Mouse (Mus musculus): ENCODE measurements at regions not wholly inside any gene's neighbourhood (a gene's known extent, or its start where the extent isn't known, plus 50 kb on each side); places are given as distances from the start of the nearest gene placed in this dataset.

DNA sequence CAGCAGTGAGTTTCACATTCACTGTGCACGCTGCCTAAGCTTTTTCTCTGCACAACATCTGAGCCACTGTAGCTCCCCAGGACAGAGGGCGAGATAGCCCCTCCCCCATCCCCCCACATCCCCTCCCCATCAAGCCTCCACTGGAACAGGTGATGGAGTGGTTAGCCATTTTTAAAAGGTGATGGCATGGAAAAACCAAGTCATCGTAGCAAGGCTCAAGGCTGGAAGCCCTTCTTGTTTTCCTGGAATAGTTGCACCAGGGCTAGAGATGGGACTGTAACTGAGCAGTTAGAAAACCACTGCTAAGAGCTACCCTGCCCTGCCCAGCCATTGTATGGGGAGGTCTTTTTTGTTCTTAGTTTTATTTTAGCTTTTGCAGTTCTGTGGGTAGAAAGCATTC lies 209.1 kb upstream of the Rreb1 start:
- no peak for DNase-seq (ENCODE audit: low read depth, low spot score)

DNA sequence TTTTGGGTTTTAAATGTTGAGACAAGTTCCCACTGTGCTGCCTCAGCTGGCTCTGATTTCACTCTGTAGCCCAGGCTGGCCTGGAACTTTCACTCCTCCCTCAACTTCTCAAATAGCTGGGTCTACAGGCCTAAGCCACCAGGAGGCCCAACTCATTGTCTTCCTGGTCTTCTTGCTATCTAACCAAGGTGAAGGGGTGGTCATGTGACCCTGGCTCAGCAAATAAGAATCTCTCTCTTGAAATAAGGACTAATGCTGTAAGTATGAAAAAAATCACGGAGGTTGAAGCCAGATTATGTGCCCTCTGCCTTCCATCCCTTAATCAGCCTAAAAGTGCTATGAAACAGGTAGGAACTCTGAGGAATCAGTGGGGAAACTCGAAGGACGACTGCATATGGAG lies 208.7 kb upstream of the Rreb1 start:
- DNase-seq (ENCODE audit: low read depth, low spot score) = no peak

DNA sequence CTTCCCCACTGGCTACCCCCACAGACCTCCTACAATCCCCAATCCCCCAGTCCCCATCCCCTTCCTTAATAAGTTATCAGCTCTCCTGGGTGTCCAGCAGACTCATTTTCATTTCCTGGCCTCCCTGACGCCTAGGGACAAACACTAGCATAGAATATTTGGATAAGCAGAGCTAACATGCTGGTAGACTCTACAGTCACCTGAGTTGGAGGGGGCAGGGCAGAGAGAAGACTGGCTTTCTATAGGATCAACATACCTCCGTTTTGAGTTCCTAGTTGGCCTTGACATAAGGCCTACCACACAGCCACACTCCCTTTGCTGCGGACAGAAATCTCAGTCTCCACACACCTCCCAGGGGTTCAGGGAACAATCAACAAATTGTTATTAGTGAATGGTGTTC lies 205.2 kb upstream of the Rreb1 start:
- no peak for DNase-seq (ENCODE audit: low read depth, low spot score)

DNA sequence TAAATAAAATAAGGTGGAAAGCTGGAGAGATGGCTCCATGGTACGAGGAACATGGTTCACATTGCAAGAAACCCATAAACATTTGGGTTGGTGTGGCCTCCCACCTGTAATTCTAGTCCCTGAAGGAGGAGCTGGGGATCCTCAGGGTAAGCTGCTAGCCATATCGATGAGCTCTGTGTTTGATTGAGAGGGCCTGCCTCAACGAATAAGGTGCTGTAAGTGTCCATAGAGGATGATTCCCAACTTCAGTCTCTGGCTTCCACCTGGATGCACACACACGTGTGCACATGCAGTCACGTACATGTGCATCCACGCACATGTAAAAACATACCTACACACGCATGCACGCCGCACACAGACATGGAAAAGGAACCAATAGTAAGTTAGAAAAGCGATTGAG lies 199.0 kb upstream of the Rreb1 start:
- DNase-seq (ENCODE audit: low read depth, low spot score) = no peak

DNA sequence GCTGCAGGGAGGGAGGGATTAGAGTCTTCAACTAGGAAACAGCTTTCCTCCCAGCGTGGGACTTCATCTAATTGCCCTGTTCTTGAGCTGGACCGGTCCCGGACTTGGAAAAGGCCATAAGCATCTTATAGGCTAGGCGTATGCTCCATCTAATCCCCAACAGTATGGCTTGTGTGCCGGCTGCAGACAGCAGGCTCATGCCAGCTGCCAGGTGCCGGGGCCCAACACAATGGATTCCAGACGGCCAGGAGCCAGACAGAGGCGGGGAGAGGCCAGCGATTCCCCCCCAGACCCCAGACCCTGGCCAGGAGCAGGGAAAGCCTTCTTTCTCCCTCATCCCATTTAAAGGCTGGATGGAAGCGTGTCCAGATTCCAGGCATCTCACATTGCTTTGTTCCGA lies 198.4 kb upstream of the Rreb1 start:
- no peak for DNase-seq (ENCODE audit: low read depth, low spot score)

DNA sequence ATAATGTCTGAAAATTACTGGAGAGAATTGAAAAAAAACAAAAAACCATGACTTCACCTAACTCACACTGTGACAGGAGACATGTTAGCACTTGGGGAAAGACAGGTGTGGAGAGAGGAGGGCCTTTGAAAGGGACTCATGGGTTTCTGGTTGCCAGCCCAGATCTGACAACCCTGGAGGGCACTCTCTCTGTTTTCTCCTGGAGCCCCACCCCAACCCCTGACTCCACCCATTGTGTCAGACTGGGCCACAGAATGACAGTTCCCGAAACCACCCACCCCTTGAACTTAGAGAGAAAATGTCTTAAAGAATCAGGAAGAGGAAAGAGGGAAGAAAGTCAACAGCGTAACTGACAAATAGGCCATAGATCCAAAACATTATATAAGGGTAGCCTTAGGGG lies 197.4 kb upstream of the Rreb1 start:
- DNase-seq (ENCODE audit: low read depth, low spot score) = no peak

DNA sequence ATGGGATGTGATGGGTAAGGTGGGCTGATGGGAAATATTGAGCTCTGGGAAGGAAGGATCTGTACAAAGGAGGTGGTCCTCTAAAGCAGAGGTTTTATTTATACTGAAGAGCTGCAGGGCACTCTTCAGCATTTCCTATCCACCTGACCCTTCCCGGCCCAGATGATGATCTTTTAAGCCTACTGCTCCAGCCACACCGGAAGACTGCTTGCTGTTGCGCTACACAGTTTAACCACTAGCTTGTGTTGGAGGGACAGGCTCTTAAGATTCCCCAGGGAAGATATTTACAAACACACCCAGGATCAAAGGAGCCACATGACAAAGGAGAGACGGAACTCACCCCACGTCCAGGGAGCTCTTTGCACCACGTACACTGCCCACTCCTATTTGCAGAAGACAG lies 196.8 kb upstream of the Rreb1 start:
- DNase-seq (ENCODE audit: low read depth, low spot score) = no peak

DNA sequence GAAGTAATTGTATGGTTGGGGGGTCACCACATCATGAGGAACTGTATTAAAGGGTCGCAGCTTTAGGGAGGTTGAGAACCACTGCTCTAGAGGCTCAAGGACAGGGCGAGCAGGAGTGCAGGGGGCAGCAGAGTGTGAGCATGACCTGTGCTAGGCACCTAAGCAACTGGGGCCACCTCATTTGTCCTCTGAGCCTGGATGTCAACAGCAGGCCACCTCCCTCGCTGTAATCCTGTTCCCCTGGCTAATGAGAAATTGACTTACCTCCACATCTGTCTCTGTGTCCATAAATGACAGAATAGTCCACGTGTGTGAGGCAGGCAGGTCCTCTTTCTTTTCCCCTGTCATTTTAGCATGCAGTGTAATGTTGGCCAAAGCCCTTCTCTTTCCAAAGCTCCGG lies 192.7 kb upstream of the Rreb1 start:
- DNase-seq (ENCODE audit: low read depth, low spot score) = no peak

DNA sequence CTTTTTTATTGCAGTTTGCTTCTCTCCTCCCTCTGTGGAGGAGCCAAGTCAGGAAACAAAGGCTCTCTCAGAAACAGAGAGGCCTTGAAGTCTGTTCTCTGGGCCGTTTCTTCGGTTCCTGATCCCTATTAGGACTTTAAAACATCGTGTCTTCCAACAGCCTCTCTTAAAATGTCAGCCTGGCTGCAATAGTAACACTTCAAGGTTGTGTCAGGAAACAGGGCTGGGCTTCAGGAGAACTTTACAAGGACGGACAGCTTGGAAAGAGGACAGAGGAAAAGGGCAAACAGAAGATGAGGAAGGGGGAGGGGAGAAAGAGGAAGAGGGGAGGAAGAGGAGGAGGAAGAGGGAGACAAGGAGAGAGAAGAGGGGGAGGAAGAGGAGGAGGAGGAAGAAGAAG lies 191.7 kb upstream of the Rreb1 start:
- no peak for DNase-seq (ENCODE audit: low read depth, low spot score)

DNA sequence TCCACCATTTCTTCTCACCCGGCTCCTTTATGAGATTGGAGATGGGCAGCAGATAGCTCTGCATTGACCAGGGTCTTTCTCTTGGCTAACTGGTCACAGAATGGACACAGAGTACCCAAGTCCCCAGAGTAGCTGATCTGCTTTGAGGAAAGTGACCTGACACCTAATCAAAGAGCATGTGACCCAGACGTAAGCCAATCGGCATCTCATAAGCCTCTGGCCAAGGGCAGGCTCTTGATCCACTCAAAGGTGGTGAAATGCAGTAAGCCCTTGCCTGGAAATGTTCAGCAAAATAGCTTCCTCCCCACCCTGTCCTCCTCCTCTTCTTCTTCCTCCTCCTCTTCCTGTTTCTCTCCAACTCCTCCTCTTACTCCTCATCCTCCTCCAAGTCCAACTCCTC lies 190.3 kb upstream of the Rreb1 start:
- DNase-seq (ENCODE audit: low read depth, low spot score) = no peak

DNA sequence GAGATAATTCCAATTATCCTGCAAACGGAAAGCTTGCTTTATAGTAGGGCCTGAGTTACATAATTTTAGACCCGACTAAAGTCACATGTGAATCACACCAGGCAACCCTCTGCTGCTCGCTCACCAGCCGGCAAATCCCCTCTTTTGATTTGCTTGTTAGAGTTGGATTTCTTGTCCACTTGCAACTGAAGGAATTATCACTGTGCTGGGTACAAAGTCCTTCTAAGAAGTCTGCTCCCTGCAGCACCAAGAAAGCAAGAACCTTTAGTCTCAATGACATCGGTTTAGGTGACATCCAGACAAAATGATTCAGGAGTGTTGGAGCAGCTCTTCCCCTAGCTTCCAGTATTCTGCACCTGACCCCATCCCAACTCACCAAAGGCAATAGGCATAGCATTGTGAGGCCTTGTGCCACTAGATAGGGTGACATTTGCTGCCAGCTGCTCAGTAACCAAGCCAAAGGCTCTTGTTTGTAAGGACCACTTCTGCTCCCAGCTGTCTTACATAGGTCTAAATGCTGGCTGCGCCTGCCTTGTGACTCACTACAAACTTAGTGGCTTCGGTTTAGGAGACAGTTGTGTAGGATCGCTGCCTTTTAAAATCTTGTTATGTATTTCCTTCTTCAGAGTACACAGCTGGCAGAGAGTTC lies 189.5 kb upstream of the Rreb1 start:
- DNase-seq (ENCODE audit: low read depth, low spot score) = no peak

DNA sequence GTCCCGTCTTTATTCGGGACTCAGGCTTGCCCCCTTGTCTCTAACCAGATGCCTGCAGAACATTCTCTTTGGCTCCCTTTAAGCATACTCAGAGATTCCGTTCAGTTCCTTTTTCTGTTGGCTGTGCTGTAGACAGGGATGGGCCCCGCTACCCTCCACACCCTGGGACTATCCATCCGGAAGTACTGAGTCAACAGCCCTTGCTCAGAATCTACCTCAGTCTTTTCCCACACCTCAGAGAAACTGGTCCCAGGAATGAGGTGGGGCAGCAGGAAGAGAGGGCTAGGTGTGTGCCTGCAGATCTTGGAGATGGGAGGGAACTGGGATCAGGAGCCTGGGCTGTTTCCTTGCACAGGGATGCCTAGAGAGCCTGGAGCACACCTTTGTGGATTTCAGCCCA lies 186.1 kb upstream of the Rreb1 start:
- no peak for DNase-seq (ENCODE audit: low read depth, low spot score)

DNA sequence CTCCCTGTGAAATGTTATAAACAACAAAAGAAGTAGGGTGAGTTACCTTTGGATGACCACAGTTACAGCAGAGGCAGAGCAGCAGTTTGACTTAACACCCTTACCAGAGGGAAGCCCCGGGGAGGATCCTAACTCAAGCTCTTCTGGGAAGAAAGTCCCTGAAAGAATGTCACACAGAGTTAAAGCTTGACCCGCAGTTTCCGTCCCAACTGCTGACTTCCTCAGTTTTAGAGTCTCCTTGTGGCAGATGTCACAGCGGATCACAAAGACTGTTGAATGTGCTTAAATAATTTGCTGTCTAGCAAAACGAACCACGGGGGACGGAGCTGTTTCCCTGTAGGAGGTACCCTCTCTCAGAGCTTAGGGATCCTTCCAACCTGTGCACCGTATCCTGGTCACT lies 183.0 kb upstream of the Rreb1 start:
- no peak for DNase-seq (ENCODE audit: low read depth, low spot score)

DNA sequence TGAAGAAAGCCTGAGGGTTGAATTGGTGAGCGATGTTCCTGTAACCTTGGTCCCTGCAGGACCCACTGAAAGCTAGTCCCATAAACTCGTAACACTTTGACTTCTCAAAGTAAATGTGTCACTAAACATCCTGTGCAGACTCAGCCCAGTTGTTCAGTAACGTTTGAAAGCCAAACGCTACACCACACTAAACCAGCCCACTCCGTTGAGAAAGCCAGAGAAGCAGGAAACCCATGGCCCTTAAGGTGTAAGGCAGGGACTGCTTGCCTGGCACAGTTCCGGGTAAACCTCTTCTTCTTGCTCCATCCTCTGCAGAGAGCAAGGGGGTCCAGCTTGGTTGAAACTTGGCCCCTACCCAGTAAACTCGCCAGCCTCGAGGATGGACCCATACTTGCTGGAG lies 180.6 kb upstream of the Rreb1 start:
- no peak for DNase-seq (ENCODE audit: low read depth, low spot score)

DNA sequence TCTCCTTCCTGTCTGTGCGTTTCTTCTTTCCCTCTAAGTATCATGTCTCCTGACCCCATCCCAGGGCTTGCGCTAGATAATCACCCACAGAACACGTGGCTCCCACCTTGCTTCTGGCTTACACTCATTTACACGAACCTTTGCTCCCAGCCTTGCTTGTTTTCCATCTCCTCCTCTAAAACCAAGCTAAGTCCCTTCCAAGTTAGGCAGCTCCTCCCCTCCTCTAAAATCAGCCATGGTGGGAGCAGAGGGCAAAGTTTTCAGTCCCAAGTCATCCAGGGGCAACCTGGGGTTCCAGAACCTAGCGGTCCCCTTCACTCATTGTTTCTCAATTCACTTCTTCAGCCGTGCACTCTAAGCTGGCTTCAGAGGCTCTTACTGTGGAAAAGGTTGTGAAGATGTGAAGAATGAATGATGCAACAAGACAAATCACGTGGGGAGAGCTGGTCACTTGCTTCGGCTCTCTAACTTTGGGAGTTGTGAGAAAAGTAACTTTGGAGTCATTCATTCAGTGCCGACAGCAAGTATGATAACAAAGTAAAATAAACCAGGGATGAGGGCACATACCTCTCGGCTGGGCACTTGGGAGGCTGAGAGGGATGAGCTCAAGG lies 179.9 kb upstream of the Rreb1 start:
- no peak for DNase-seq (ENCODE audit: low read depth, low spot score)

DNA sequence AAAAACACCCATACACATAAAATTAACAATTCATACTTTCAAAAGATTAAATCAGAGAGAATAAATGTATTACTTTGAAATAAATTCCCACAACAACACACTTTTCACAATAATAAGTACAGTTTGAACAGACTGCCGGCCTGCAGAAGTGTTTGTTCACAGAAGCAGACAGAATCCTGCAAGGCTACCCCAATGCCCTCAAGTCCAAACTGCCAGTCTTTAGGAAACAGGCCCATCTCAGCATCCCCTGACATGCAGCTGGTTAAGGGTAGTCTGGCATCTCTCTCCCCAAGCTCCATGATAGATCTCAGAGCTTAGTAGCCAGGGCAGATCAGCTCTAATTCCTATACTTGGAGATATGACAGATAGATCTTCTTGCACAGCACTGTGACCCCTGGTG lies 178.5 kb upstream of the Rreb1 start:
- DNase-seq (ENCODE audit: low read depth, low spot score) = no peak

DNA sequence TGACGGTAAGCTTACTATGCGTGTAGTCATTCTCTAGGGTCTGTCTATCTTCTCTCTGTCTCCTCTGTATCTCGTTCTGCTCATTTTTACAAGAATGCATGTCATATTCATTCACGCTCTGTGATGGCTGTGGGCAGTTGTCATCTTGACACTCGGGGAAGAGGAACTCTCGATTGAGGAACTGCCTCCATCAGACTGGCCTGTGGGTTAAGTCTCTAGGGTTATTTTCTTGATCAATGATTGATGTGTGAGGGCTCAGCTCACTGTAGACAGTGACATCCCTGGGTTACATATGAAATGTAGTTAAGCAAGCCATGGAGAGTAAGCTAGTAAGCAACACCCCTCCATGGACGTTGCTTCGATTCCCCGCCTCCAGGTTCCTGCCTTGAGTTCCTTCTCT lies 178.0 kb upstream of the Rreb1 start:
- no peak for DNase-seq (ENCODE audit: low read depth, low spot score)

DNA sequence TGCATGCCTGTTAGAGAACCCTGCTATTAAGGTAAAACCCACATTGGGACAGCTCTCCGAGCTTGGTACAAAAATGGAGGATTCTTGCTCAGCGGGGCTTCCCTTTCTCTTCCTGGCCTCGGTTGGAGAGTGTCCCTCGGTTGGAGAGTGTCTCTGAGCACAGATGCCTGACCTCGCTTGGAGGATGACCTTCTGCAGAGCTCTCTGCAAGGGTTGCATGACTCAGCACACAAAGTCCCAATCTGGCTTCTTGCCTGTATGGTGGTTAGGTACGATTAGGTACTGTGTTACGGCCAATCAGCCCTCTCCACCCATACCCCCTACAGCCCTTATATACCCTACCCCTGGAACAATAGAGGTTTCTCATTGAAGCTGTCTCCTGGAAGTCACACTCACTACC lies 177.1 kb upstream of the Rreb1 start:
- DNase-seq (ENCODE audit: low read depth, low spot score) = no peak

DNA sequence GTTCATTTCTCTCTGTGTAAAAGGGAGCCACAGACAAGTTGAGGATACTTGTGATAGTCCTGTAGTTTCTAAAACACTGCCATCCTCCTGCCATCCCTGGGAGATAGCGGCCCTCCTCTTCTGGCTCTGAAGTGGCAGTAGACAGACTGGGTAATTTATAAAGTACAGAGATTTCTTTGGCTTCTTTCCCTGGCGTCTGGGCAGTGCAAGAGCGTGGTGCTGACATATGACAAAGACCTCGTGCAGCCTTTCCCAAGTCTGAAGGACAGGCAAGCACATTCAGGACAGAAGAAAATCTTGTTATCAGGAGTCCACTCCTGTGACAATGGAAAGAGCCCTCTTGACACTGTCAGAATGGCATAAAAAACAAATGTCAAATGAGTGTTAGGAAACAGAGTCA lies 175.9 kb upstream of the Rreb1 start:
- no peak for DNase-seq (ENCODE audit: low read depth, low spot score)

DNA sequence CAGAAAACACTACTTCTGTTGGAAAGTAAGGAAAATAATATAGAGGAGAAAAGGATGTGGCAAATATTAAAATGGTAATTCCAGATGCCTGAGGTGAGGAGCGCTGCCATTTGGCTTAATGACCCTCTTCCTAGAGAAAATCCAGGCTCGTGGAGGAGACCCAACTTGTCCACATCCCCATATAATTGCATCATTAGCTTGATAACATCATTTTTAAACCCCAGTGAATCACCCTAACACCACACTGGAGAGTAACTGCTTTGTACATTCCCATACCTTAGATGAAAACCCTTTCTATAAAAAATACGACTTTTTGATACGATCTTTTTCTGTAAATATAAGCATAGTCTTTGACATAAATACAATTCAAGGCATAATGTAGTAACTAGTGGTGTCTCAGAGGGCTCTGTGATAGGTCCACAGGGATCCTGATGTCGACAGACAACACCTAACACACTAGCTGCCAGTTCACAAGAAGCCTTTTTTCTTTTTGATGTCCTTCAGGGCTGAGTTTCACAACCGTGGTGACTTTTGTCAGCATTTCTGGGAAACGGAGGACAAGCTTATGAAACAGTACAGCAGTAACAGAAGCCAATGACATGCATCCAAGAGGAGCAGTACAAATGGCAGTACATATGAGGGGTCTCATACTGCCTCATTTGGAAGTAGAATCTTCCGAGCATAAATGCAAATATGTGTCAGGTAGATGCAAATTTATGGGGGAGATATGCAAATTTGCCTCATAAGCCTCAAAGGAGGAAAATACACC lies 174.8 kb upstream of the Rreb1 start:
- DNase-seq (ENCODE audit: low read depth, low spot score) = no peak

DNA sequence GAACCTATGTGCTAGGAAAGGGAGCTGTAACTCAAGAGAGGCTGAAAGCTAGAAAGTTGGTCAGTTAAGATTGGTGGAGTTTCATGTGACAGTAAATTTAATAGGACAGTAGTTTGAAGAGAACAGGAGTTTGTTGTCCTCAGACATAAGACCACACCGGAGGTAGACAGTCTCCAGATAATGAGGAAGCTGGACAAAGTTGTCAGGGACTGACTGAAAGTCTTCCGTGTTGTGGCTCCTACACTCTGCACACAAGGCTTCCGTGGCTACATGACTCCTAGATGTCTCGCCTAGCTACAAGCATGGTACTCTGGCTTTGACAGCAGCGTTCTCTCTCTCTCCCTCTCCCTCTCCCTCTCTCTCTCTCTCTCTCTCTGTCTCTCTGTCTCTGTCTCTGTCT lies 171.9 kb upstream of the Rreb1 start:
- DNase-seq (ENCODE audit: low read depth, low spot score) = no peak

DNA sequence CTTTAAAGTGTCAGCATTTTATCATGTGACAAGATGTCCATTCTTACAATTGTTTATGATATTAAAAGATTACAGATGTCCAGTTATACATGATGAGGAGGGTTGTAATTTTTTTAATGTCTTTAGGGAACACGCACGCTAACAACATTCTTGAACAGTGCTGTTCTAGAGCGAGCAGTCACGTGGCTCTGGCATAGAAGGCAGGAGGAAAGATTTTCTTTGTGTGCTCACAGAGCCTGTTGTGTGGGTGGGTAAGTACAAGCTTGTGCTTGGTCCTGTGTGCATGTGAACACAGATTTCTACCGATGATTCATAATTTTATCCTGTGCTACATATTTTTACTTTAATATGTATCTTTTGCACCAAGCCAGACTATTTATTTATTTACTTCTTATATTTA lies 169.1 kb upstream of the Rreb1 start:
- no peak for DNase-seq (ENCODE audit: low read depth, low spot score)

DNA sequence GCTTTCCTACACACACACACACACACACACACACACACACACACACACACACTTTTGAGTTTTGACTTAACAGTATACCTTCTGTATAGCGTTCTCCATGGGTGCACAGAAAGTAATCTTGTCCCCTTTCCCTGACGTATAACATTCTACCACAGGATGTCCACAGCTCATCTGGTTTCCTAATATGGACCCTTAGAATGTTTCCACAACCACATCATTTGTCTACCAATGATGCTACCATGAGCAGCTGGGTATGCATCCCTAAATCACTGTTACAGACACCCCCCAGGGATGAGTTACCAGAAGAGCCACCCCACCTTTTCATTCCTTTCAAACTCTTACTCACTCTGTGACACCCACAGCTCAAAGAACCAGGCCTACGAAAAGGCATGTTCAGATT lies 166.8 kb upstream of the Rreb1 start:
- DNase-seq (ENCODE audit: low read depth, low spot score) = no peak

Data from WW6 (cell line).